Mouse (Mus musculus) stomach, adult 2 months (tissue): ENCODE data around the gene Apba3. TPM values are rescaled to one million over a fixed set of nuclear protein-coding genes. Genes with fewer than 3 reads are reported as not detected.

Source experiments
- polyA plus RNA-seq: library from polyadenylated mRNA; depleted of rRNA; stranded (reverse); fragments of >200 nt; gene quantifications from 2 replicates; pipeline ENCODE4 v1.2.3, GENCODE M21; 2012; rRNA removed

The Apba3 gene
- polyA plus RNA-seq = 58.9 and 73.0 TPM in 2 replicates

DNA sequence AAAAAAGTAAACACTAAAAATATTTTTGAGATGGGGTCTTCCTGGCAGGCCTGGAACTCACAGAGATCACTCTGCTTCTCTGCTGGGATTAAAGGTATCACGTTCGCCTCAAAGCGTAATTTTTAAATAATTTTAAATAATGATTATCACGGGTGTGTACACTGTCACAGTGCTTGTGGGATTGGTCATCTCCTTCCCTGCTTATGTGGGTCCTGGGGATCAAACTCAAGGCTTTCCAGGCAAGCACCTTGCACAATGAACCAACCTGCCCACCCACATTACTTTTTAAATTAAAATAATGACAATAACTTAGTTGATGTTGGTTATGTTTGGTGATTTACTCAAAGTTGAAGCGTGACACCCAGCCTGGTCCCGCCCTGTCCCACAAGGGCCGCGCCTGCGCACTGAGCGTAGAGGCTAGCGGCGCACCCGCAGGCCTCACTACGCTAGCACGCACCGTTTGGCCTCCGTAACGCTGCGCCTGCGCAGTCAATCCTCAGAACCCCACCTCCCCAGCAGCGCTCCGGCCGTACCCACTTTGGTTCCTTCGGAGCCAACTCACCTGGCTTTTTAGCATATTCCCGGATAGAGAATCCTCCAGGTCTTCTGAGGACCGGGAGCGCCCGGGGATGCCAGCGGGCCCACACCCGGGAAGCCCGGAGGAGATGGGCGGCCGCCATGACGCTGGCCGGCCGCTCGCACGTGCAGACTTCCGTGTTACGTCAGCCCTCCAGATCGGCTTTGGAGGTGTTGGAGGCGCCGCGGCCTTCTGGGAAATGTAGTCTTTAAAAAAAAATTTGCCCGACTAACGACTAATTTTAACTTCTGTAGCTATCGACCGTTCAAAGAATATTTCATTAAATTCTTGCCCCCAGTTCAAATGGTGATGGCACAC, at the start of gene Apba3, which contains the start of gene Mrpl54:
TSS of gene Apba3 (plus strand) at position 750 of the 895 bp plus-strand sequence.
TSS of gene Mrpl54 (minus strand) at position 724 of the 895 bp plus-strand sequence.

DNA sequence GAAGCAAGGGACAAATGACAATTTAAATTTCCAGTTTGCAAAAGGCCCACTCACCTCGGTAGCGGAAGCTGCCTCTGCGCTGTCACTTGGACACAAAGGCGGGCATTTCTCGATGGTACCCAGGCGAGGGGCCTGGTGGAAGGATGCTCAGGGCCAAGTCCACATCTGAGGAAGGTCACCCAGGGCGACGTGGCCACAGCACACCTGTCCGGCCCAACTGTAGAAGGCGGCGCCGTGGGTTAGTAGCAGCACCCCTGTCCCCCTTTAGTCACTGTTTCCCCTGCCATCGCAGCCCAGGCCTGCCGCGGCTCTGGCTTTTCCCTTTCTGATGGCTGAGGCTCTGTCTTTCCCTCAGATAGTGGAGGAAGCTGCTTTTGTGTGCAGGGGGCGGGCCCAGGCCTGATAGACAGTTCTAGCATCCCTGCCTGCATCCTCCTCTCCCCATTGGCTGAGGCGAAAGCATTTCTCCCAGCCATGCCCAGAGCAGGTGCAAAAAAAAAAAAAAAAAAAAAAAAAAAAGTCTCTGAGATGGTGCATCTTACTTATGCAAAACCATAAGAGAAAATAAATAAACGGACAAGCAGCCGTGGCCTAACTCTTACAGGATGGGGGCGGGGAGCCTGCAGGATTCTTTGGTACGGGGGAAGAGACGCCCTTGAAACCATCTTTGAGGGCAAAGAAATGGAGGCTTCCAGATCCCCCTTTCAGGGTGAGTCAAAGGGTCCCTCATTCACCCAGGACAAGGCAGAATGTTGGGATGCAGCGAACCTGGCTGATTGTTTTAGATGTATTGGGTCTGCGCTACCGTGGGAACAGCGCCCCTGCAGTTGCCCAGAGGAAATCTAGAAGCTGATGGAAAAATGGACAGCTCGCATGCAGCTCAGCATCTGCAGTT, 36.1 kb upstream of the Apba3 start, which contains the start of gene Atcay:
TSS of gene Atcay (minus strand) at position 396 of the 895 bp plus-strand sequence.

GRCm38 (mm10) chr10:81232580-81233225, 34.1 kb upstream of the Apba3 start, which contains the start of gene Zfr2:
TSS of gene Zfr2 (plus strand) at chr10:81233155.

GRCm38 (mm10) chr10:81252424-81253419, 14.0 kb upstream of the Apba3 start, which contains the start of gene Matk:
TSS of gene Matk (plus strand) at chr10:81252935.

GRCm38 (mm10) chr10:81291511-81292104, 24.8 kb downstream of the Apba3 start, which contains the start of gene Tjp3:
TSS of gene Tjp3 (minus strand) at chr10:81291581.

GRCm38 (mm10) chr10:81292554-81293333, 26.0 kb downstream of the Apba3 start, which contains the start of gene Pip5k1c:
TSS of gene Pip5k1c (plus strand) at chr10:81292963.

DNA sequence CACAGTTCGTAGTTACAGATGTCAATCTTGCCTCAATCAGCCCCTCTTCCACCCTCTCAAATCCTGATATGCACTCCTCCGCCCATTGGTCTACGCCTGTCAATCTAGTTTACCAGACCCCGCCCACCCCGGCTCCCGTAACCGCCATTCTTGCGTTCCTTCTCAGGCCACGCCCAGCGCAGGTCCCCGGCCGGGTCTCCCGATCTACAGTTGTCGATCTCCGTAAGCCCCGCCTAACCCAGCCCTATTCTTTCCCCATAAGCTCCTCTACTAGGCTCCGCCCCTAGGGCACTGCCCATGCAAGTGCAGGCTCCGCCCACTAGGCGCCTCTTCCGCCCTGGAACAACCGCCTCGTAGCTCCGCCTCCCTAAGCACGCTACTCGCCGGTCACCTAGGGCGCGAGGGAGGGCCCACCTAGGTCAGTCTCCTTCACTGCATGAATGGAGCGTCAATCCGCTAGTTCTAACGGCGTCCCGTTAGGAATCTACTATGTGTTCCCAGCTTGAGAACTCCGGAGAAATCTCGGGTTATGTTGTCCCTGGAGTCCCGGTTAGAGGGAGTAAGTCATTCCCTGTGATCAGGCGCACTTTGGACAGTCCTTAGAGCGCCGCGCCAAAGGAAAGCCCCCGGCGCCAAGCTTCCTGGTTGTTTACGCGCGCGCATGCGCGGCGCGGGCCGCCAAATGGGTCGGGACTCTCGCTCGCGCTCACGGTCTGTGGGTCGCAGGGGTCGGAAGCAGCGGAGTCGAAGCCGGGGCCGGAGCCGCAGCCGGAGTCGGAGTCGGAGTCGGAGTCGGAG, 54.0 kb downstream of the Apba3 start, which contains the start of gene Cactin:
TSS of gene Cactin (plus strand) at position 554 of the 798 bp plus-strand sequence.

Other genes starting within 250 kb of the Apba3 start
- gene Diras1, start 241.3 kb upstream of the Apba3 start, polyA plus RNA-seq = 0.29 and 0.37 TPM in 2 replicates
- gene Slc39a3, start 229.5 kb upstream of the Apba3 start, polyA plus RNA-seq = 18.5 and 21.8 TPM in 2 replicates
- gene Sgta, start 206.8 kb upstream of the Apba3 start, polyA plus RNA-seq = 106 and 140 TPM in 2 replicates
- gene Thop1, start 196.9 kb upstream of the Apba3 start, polyA plus RNA-seq = 63.0 and 106 TPM in 2 replicates
- gene Creb3l3, start 168.1 kb upstream of the Apba3 start, polyA plus RNA-seq = 2.0 and 3.8 TPM in 2 replicates
- gene Map2k2, start 161.0 kb upstream of the Apba3 start, polyA plus RNA-seq = 190 and 419 TPM in 2 replicates
- 48.3 and 79.2 TPM in 2 replicates for gene Zbtb7a, start 131.7 kb upstream of the Apba3 start, polyA plus RNA-seq
- gene Pias4, start 99.0 kb upstream of the Apba3 start, polyA plus RNA-seq = 25.3 and 28.0 TPM in 2 replicates
- 532 and 619 TPM in 2 replicates for gene Eef2, start 90.3 kb upstream of the Apba3 start, polyA plus RNA-seq
- 62.9 and 105 TPM in 2 replicates for gene Dapk3, start 84.0 kb upstream of the Apba3 start, polyA plus RNA-seq
- not detected in 2 replicates for gene 4930442H23Rik, start 83.1 kb upstream of the Apba3 start, polyA plus RNA-seq
- 0.67 TPM in 2 replicates for gene Nmrk2, start 64.9 kb upstream of the Apba3 start, polyA plus RNA-seq
- 0.15 and 0.17 TPM in 2 replicates for gene Atcay, start 36.1 kb upstream of the Apba3 start, polyA plus RNA-seq
- 5.2 and 6.0 TPM in 2 replicates for gene Zfr2, start 33.8 kb upstream of the Apba3 start, polyA plus RNA-seq
- gene Matk, start 14.0 kb upstream of the Apba3 start, polyA plus RNA-seq = 1.5 and 3.0 TPM in 2 replicates
- 75.5 and 146 TPM in 2 replicates for gene Mrpl54, start within 50 bp of the Apba3 start, polyA plus RNA-seq
- 85.6 and 104 TPM in 2 replicates for gene Tjp3, start 24.6 kb downstream of the Apba3 start, polyA plus RNA-seq
- gene Pip5k1c, start 26.0 kb downstream of the Apba3 start, polyA plus RNA-seq = 33.5 and 41.8 TPM in 2 replicates
- 11.9 and 14.7 TPM in 2 replicates for gene Cactin, start 54.1 kb downstream of the Apba3 start, polyA plus RNA-seq
- gene Tbxa2r, start 61.8 kb downstream of the Apba3 start, polyA plus RNA-seq = 17.8 and 29.6 TPM in 2 replicates
- 2.3 TPM in 2 replicates for gene Gipc3, start 76.3 kb downstream of the Apba3 start, polyA plus RNA-seq
- gene Hmg20b, start 83.5 kb downstream of the Apba3 start, polyA plus RNA-seq = 95.3 and 125 TPM in 2 replicates
- 11.1 and 23.8 TPM in 2 replicates for gene Mfsd12, start 90.5 kb downstream of the Apba3 start, polyA plus RNA-seq
- 229 and 346 TPM in 2 replicates for gene 4930404N11Rik, start 98.9 kb downstream of the Apba3 start, polyA plus RNA-seq
- 64.1 and 71.5 TPM in 2 replicates for gene Fzr1, start 111.6 kb downstream of the Apba3 start, polyA plus RNA-seq
- gene Dohh, start 117.5 kb downstream of the Apba3 start, polyA plus RNA-seq = 57.2 and 82.1 TPM in 2 replicates
- gene Gm48551, start 117.5 kb downstream of the Apba3 start, polyA plus RNA-seq = 0.54 and 0.88 TPM in 2 replicates
- gene Gm48552, start 122.0 kb downstream of the Apba3 start, polyA plus RNA-seq = 1.4 and 1.7 TPM in 2 replicates
- 455 and 473 TPM in 2 replicates for gene Smim24, start 126.1 kb downstream of the Apba3 start, polyA plus RNA-seq
- 27.0 and 33.0 TPM in 2 replicates for gene Nfic, start 188.7 kb downstream of the Apba3 start, polyA plus RNA-seq
- gene Celf5, start 215.7 kb downstream of the Apba3 start, polyA plus RNA-seq = 1.3 and 2.8 TPM in 2 replicates
- gene Ncln, start 229.4 kb downstream of the Apba3 start, polyA plus RNA-seq = 147 and 177 TPM in 2 replicates
- 1.6 and 3.7 TPM in 2 replicates for gene S1pr4, start 233.2 kb downstream of the Apba3 start, polyA plus RNA-seq